Mouse (Mus musculus) right cerebral cortex, adult 2 months (tissue): Measurements from ENCODE around the gene A230072I06Rik.

Experiments used
- DNase-seq, 2 experiments: peaks; one replicate each; pipeline ENCODE4 v3.0.0; 2021 to 2022; ENCODE audit warnings: low spot score in 2 of 2

Gene A230072I06Rik

GRCm38 (mm10) chr8:12323238-12323637, 44.6 kb downstream of the A230072I06Rik start:
- no peak for DNase-seq

GRCm38 (mm10) chr8:12324561-12324960, 45.9 kb downstream of the A230072I06Rik start:
- no peak for DNase-seq

GRCm38 (mm10) chr8:12324991-12325601, 46.5 kb downstream of the A230072I06Rik start:
- DNase-seq = no peak

- no peak for DNase-seq
Observed at GRCm38 (mm10) chr8:12327187-12327586, 48.6 kb downstream of the A230072I06Rik start.

- no peak for DNase-seq
Observed at GRCm38 (mm10) chr8:12327707-12328471, 49.3 kb downstream of the A230072I06Rik start.

- DNase-seq = no peak
Observed at GRCm38 (mm10) chr8:12328476-12328875, 49.9 kb downstream of the A230072I06Rik start.

GRCm38 (mm10) chr8:12330066-12330465, 51.4 kb downstream of the A230072I06Rik start:
- DNase-seq = no peak
